Mouse (Mus musculus): Measurements from ENCODE around the gene Epha8. TPM values are rescaled to one million over a fixed set of nuclear protein-coding genes. Genes with fewer than 3 reads are reported as not detected.

Gene Epha8
- total RNA-seq, 2 experiments from 2014 or later, result not detected

Other genes with a start within 250 kb of the Epha8 start
- gene Ephb2, start 120.8 kb downstream of the Epha8 start, total RNA-seq (2021), result under 1 TPM; 0.16 to 0.39 TPM
- 10 to 100 TPM; 39.8 to 72.6 TPM for gene C1qb, start 70.6 kb downstream of the Epha8 start, total RNA-seq (2021)
- 10 to 100 TPM; 32.6 to 53.9 TPM for gene C1qc, start 63.8 kb downstream of the Epha8 start, total RNA-seq (2021)
- 10 to 100 TPM; 41.8 to 69.2 TPM for gene C1qa, start 58.0 kb downstream of the Epha8 start, total RNA-seq (2021)
- 1 to 10 TPM; 5.8 to 8.4 TPM for gene Zbtb40, start 92.0 kb upstream of the Epha8 start, total RNA-seq (2021)